Mouse (Mus musculus) forebrain, postnatal 0 days (tissue): ENCODE data around the gene Rnls. TPM values are rescaled to one million over a fixed set of nuclear protein-coding genes. Genes with fewer than 3 reads are reported as not detected.

Experiments used
- ATAC-seq: fragments of 200-750 bp; cut with Nextera tagmentation; 2 replicates; pipeline ENCODE4 v1.8.0; 2017; ENCODE audit warnings: mild to moderate bottlenecking, moderate library complexity
- DNase-seq: peaks from one replicate; pipeline ENCODE4 v3.0.0-alpha.2; 2015
- H3K27ac ChIP-seq: fragments of 300-500 bp; sonication (generic); 2 replicates; pipeline ENCODE4 v1.5.1; 2014; ENCODE audit warnings: low read depth, mild to moderate bottlenecking, antibody characterized with exemption, low read length, moderate library complexity, mixed read lengths
- H3K27me3 ChIP-seq: fragments of 300-500 bp; sonication (generic); 2 replicates; pipeline ENCODE4 v1.6.1; 2014; ENCODE audit warnings: mild to moderate bottlenecking, low read length, mixed read lengths; ENCODE audit not compliant: insufficient read depth
- H3K36me3 ChIP-seq: fragments of 300-500 bp; sonication (generic); 2 replicates; pipeline ENCODE4 v1.6.1; 2014; ENCODE audit warnings: mild to moderate bottlenecking, moderate library complexity; ENCODE audit not compliant: insufficient read depth
- H3K4me1 ChIP-seq: fragments of 300-500 bp; sonication (generic); 2 replicates; pipeline ENCODE4 v1.6.1; 2014; ENCODE audit warnings: antibody characterized with exemption; ENCODE audit not compliant: insufficient read depth
- H3K4me2 ChIP-seq: fragments of 300-500 bp; sonication (generic); 2 replicates; pipeline ENCODE4 v1.6.1; 2014; ENCODE audit warnings: low read depth, mild to moderate bottlenecking, moderate library complexity
- H3K4me3 ChIP-seq: fragments of 300-500 bp; sonication (generic); 2 replicates; pipeline ENCODE4 v1.5.1; 2014; ENCODE audit warnings: low read depth, low read length, mixed read lengths
- H3K9ac ChIP-seq: fragments of 300-500 bp; sonication (generic); 2 replicates; pipeline ENCODE4 v1.6.1; 2014; ENCODE audit warnings: mild to moderate bottlenecking
- H3K9me3 ChIP-seq: fragments of 300-500 bp; sonication (generic); 2 replicates; pipeline ENCODE4 v1.6.1; 2016; ENCODE audit warnings: low read length
- CTCF ChIP-seq: sonication (generic); IDR thresholded peaks from 2 replicates; pipeline ENCODE4 v1.5.1; 2016; ENCODE audit warnings: antibody characterized with exemption, control low read depth, low read depth
- WGBS: fragments of 180-500 bp; shearing (Covaris S2); extraction: QIAGEN DNeasy Blood & Tissue Kit; methylation state at CpG from one replicate; pipeline ENCODE4 v1.1.7; 2014; 5-methylcytosine and 5-hydroxymethylcytosine counted together
- polyA plus RNA-seq: library from polyadenylated mRNA; unstranded; fragments of >200 nt; fragmentation: Nextera tagmentation; extraction: Ambion mirVana; gene quantifications from 2 replicates; pipeline ENCODE4 v1.2.1, GENCODE M21; 2015
- total RNA-seq: library from RNA; depleted of rRNA; stranded (reverse); fragments of >200 nt; gene quantifications from 2 replicates; pipeline ENCODE4 v1.2.3, GENCODE M21; 2014

Gene Rnls
- total and polyA plus RNA-seq, 2 experiments from 2014 or later, result 1.5 to 8.7 TPM

- Histone ChIP-seq H3K36me3 (no peaks in the 10 kb centered on the region), H3K4me2 (no peak overlapping the region), H3K4me1 (no peaks in the 10 kb centered on the region), H3K9me3 (no peaks in the 10 kb centered on the region), H3K9ac (no peak overlapping the region), H3K27me3 (no peaks in the 10 kb centered on the region), H3K4me3 (no peak overlapping the region), H3K27ac (no peak overlapping the region)
- no peak for TF ChIP-seq CTCF
- WGBS, result 69% methylated on average over 3 of the region's 3 CpGs
- peak; percentile 17; the same call in 1 of the 2 replicates for ATAC-seq
- DNase-seq, result no peak
Measured at GRCm38 (mm10) chr19:33100598-33100997, 291.5 kb downstream of the Rnls start.

- Histone ChIP-seq H3K4me1 (no peaks in the 10 kb centered on the region), H3K36me3 (no peaks in the 10 kb centered on the region), H3K4me3 (no peak overlapping the region), H3K9me3 (no peaks in the 10 kb centered on the region), H3K27ac (no peak overlapping the region), H3K27me3 (no peaks in the 10 kb centered on the region), H3K4me2 (no peak overlapping the region), H3K9ac (no peak overlapping the region)
- DNase-seq (no peak), ATAC-seq (no peak)
- WGBS, result 72% methylated on average over 4 of the region's 4 CpGs
- TF ChIP-seq CTCF, result no peak
Measured at GRCm38 (mm10) chr19:33100031-33100430, 292.1 kb downstream of the Rnls start.

GRCm38 (mm10) chr19:33099201-33099788 lies 292.8 kb downstream of the Rnls start:
- Histone ChIP-seq H3K9ac (no peak overlapping the region), H3K27me3 (no peaks in the 10 kb centered on the region), H3K4me2 (no peak overlapping the region), H3K4me3 (no peak overlapping the region), H3K9me3 (no peaks in the 10 kb centered on the region), H3K36me3 (no peaks in the 10 kb centered on the region), H3K4me1 (no peaks in the 10 kb centered on the region), H3K27ac (no peak overlapping the region)
- DNase-seq (no peak), ATAC-seq (no peak)
- 19% methylated on average over 9 of the region's 9 CpGs for WGBS
- TF ChIP-seq CTCF, result no peak

GRCm38 (mm10) chr19:33097691-33098090 lies 294.4 kb downstream of the Rnls start:
- Histone ChIP-seq H3K27me3 (no peaks in the 10 kb centered on the region), H3K27ac (no peak overlapping the region), H3K9ac (no peak overlapping the region), H3K9me3 (no peaks in the 10 kb centered on the region), H3K36me3 (no peaks in the 10 kb centered on the region), H3K4me1 (no peaks in the 10 kb centered on the region), H3K4me3 (no peak overlapping the region), H3K4me2 (no peak overlapping the region)
- ATAC-seq (no peak), DNase-seq (no peak)
- WGBS, result 37% methylated on average over 3 of the region's 3 CpGs
- no peak for TF ChIP-seq CTCF

- TF ChIP-seq CTCF, result no peak
- no peak overlapping the region for H3K27ac ChIP-seq
- no peaks in the 10 kb centered on the region for H3K9me3 ChIP-seq
- H3K4me2 ChIP-seq, result no peak overlapping the region
- WGBS, result 97% methylated on average over 5 of the region's 5 CpGs
- H3K4me3 ChIP-seq, result no peak overlapping the region
- ATAC-seq (no peak), DNase-seq (no peak)
- H3K4me1 ChIP-seq, result no peaks in the 10 kb centered on the region
- no peaks in the 10 kb centered on the region for H3K27me3 ChIP-seq
- H3K9ac ChIP-seq, result no peak overlapping the region
- no peaks in the 10 kb centered on the region for H3K36me3 ChIP-seq
Measured at GRCm38 (mm10) chr19:33096581-33096980, 295.5 kb downstream of the Rnls start.

- Histone ChIP-seq H3K9ac (no peak overlapping the region), H3K4me2 (no peak overlapping the region), H3K36me3 (no peaks in the 10 kb centered on the region), H3K27ac (no peak overlapping the region), H3K4me1 (no peaks in the 10 kb centered on the region), H3K4me3 (no peak overlapping the region), H3K27me3 (no peaks in the 10 kb centered on the region), H3K9me3 (no peaks in the 10 kb centered on the region)
- no peak for DNase-seq
- no peak for ATAC-seq
- no peak for TF ChIP-seq CTCF
Measured at GRCm38 (mm10) chr19:33092575-33092974, 299.5 kb downstream of the Rnls start.

GRCm38 (mm10) chr19:33091324-33091723 lies 300.8 kb downstream of the Rnls start:
- no peak overlapping the region for H3K4me3 ChIP-seq

More at GRCm38 (mm10) chr19:33091324-33091723, 300.8 kb downstream of the Rnls start:
- TF ChIP-seq CTCF, result no peak
- Histone ChIP-seq H3K27me3 (no peaks in the 10 kb centered on the region), H3K4me1 (no peaks in the 10 kb centered on the region), H3K9ac (no peak overlapping the region), H3K4me2 (no peak overlapping the region), H3K27ac (no peak overlapping the region), H3K36me3 (no peaks in the 10 kb centered on the region), H3K9me3 (no peaks in the 10 kb centered on the region)
- DNase-seq (no peak), ATAC-seq (no peak)
- 53% methylated on average over 3 of the region's 3 CpGs for WGBS
